Mouse (Mus musculus) megakaryocyte, embryonic 14.5 days (primary cell): ENCODE results near the gene Wipi1. TPM values are rescaled to one million over a fixed set of nuclear protein-coding genes. Genes with fewer than 3 reads are reported as not detected.
"Not testable (repeated sequence)": the region's sequence is repeated elsewhere in the genome, so short reads cannot be mapped to it uniquely, and the experiment has no call there.

ENCODE experiments used
- H3K27me3 ChIP-seq: replicated peaks from 2 replicates; pipeline ENCODE3; 2012; ENCODE audit warnings: inconsistent platforms
- H3K36me3 ChIP-seq: replicated peaks from 2 replicates; pipeline ENCODE3; 2012; ENCODE audit warnings: low read length, inconsistent platforms, mixed read lengths
- H3K4me1 ChIP-seq: 2 replicates; pipeline ENCODE4 v1.6.1; 2012; ENCODE audit warnings: inconsistent platforms
- H3K4me3 ChIP-seq: replicated peaks from 2 replicates; pipeline ENCODE3; 2012; ENCODE audit warnings: moderate library complexity, mild to moderate bottlenecking, inconsistent platforms
- H3K9me3 ChIP-seq: 2 replicates; pipeline ENCODE4 v1.6.1; 2012; ENCODE audit warnings: inconsistent platforms
- FLI1 ChIP-seq: IDR thresholded peaks from 2 replicates; pipeline ENCODE4 v1.6.1; 2012; ENCODE audit warnings: low read length, inconsistent platforms, mixed read lengths
- GATA1 ChIP-seq: IDR thresholded peaks from 3 replicates; pipeline ENCODE4 v1.6.1; 2012; ENCODE audit warnings: mixed read lengths, low read length, inconsistent platforms, borderline replicate concordance
- polyA plus RNA-seq: library from polyadenylated mRNA; stranded (reverse); fragments of >175 nt; gene quantifications from 2 replicates; pipeline ENCODE4 v1.2.3, GENCODE M21; 2012; ENCODE audit warnings: low replicate concordance; ENCODE audit not compliant: insufficient read depth

Wipi1 gene
- polyA plus RNA-seq, result 21.3 and 44.1 TPM in 2 replicates

DNA sequence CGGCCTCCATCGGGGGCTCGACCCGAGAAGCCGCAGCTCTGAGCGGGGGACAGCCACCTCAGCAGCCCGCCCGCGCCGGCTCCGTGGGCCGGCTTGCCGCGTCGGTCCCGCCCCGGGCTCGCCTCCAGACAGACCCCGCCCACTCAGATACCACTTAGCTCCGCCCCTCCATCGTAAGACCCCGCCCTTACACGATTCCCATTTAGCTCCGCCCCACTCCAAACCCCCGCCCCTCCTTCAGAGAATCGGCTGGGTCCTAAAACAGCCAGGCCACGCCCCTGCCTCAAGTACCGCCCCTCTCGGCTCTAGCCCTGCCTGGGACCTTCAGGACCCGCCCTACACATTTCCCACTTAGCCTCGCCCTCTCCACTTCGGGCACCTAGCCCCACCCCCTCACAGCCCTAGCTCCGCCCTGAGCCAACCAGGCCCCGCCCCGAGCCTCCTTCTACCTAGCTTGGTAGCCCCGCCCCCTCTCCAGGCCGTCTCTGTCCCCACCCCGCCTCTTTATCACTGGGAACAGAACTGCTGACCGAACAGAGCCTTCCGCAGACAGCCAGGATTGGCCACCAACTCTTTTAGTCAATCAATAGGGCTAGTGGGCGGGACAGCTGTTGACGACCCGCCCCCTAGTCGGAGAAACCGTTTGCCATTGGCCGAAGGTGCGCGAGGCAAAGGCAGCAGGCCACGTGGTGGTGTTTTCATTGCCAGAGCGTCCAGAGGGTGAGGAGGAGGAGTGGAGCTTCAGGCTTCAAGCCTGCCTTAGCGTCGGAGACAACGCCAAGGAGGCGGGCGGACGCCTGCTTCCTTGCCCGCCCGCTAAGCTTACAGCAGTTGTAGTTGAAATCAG is at the start of gene Wipi1:
Wipi1 (minus strand) TSS at position 665 of the 847 bp plus-strand sequence.
- Histone ChIP-seq H3K9me3 (no peaks in the 10 kb centered on the region), H3K4me3 (peak within 1 kb of the TSS; percentile 100), H3K27me3 (no peaks in the 10 kb centered on the region), H3K36me3 (peaks cover 11% of the 10 kb centered on the region), H3K4me1 (peaks cover 70% of the 10 kb centered on the region)
- TF ChIP-seq FLI1, result no peak

DNA sequence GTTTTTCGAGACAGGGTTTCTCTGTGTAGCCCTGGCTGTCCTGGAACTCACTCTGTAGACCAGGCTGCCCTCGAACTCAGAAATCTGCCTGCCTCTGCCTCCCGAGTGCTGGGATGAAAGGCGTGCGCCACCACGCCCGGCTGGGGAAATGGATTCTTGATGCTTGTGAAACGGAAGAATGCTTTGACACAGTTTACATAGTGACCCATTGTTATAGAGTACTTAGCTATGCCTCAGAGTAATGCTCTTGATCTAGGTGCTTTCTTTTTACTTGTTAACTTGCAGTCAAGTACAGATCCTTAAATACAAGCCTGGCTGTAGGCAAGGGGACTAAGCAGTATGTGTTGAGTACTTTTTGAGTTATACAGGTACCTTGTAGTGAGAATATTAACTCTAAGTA is 48.8 kb upstream of the Wipi1 start:
- not testable (repeated sequence) for H3K9me3 ChIP-seq, H3K4me3 ChIP-seq, H3K27me3 ChIP-seq
- Histone ChIP-seq H3K4me1 (peaks cover 36% of the 10 kb centered on the region), H3K36me3 (peaks cover 89% of the 10 kb centered on the region)

DNA sequence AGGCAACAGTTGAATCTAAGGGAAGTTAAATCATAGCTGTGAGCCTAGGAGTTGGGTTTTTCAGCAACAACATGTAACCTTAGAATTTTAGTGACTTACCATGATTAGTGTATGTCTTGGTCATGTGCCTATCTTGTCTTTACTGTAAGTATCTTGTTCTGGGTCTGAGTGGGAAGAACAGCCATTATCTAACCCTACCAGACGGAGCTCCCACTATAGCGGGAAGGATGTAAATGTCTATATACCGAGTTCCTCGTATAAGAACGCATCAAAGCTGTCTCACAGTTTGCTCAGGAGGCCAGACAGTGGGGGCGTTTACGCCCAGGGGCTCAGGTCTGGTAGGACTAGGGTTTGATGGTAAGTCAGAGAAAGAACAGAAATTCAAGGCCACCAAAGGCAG is 44.5 kb upstream of the Wipi1 start:
- peaks cover 64% of the 10 kb centered on the region for H3K4me1 ChIP-seq
- H3K4me3 ChIP-seq, result peak overlapping the region; percentile 80
- H3K27me3 ChIP-seq, result no peaks in the 10 kb centered on the region
- H3K9me3 ChIP-seq, result no peaks in the 10 kb centered on the region
- peaks cover 79% of the 10 kb centered on the region for H3K36me3 ChIP-seq
- TF ChIP-seq FLI1, result no peak
- no peak for TF ChIP-seq GATA1

DNA sequence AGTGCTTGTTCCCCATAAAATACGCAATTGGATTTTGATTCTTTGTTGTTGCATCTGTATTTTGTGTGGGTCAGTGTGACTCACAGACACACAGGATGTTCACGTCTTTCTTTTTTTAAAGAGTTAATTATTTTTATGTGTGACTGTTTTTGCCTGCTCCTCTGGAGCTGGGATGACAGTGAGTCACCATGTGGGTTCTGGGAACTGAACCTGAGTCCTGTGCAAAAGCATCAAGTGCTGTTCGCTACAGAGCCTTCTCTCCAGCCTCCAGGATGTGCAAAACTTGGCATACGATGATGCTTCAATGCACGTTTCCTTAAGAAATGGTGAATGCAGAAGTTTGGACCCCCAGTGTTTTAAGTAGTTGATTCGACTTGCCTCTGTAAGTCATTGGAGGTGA is 42.8 kb upstream of the Wipi1 start:
- peak overlapping the region; percentile 46 for H3K4me3 ChIP-seq
- no peaks in the 10 kb centered on the region for H3K9me3 ChIP-seq
- peaks cover 64% of the 10 kb centered on the region for H3K4me1 ChIP-seq
- TF ChIP-seq FLI1, result no peak
- TF ChIP-seq GATA1, result no peak
- no peaks in the 10 kb centered on the region for H3K27me3 ChIP-seq
- peaks cover 63% of the 10 kb centered on the region for H3K36me3 ChIP-seq

DNA sequence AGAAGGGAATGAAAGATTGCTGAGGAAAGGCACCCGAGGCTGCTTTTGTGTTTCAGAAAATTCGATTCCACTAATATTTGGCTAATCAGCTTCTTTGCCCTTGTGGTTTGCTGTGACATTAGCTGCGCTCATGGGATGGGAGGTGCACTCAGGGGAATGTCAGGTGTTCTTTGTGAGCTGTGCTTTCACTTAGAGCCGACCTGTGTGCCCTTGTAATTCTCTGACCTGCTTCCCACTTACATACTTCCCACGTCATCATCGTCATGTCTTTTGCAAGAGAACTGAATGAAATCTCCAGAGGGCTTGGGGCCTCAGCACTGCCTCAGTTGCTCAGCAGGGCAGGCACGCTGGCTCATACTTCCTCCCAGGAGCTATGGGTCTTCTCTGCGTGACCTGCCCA is 41.4 kb upstream of the Wipi1 start:
- Histone ChIP-seq H3K9me3 (no peaks in the 10 kb centered on the region), H3K4me1 (peaks cover 74% of the 10 kb centered on the region), H3K4me3 (peak overlapping the region; percentile 98), H3K27me3 (no peaks in the 10 kb centered on the region), H3K36me3 (peaks cover 53% of the 10 kb centered on the region)
- TF ChIP-seq FLI1 (no peak), GATA1 (no peak)

DNA sequence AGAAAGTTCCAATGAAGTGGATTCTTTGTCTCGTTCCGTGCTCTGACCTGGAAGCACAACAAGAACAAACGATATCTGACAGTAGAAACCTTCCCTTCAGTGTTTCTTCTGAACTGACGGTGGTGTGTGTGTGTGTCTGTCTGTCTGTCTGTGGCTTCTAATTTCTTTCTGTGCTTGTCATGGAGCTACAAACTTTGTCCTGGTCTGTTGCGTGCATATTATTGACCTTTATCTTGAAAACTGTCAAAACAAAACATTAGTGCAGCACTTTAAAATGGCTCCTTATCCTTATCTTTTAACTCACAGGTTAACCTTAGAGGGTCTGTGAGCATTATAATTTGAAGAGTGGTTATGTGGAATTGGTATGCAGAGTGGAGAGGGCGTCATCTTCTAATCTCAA is 40.7 kb upstream of the Wipi1 start:
- Histone ChIP-seq H3K9me3 (no peaks in the 10 kb centered on the region), H3K4me3 (peak overlapping the region; percentile 98), H3K36me3 (peaks cover 53% of the 10 kb centered on the region), H3K27me3 (no peaks in the 10 kb centered on the region), H3K4me1 (peaks cover 75% of the 10 kb centered on the region)
- TF ChIP-seq FLI1, result no peak
- TF ChIP-seq GATA1, result no peak

DNA sequence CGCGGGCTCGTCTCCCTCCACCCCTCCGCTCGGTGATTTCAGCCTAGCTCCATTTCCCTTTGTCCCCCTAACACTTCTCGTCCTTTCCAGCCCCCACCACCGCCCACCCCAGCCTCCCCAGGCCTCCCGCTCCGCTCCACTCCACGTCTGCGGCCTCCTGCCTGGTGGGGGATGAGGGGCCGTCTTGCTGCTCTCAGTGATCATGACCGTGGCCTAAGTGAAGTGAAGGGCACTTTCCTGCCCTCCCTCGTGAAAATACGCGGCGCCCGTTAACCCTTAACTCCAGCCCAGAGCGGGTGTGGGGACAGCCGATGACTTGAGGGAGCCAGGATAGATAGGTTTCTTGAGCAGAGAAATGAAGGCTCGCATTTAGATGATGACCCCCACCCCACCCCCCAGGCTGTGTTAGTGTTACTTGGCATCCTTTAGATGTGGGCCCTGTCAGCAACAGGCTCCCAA is 39.8 kb upstream of the Wipi1 start:
- Histone ChIP-seq H3K36me3 (peaks cover 44% of the 10 kb centered on the region), H3K4me3 (peak overlapping the region; percentile 98), H3K4me1 (peaks cover 67% of the 10 kb centered on the region), H3K9me3 (no peaks in the 10 kb centered on the region), H3K27me3 (no peaks in the 10 kb centered on the region)
- TF ChIP-seq GATA1 (no peak), FLI1 (no peak)

DNA sequence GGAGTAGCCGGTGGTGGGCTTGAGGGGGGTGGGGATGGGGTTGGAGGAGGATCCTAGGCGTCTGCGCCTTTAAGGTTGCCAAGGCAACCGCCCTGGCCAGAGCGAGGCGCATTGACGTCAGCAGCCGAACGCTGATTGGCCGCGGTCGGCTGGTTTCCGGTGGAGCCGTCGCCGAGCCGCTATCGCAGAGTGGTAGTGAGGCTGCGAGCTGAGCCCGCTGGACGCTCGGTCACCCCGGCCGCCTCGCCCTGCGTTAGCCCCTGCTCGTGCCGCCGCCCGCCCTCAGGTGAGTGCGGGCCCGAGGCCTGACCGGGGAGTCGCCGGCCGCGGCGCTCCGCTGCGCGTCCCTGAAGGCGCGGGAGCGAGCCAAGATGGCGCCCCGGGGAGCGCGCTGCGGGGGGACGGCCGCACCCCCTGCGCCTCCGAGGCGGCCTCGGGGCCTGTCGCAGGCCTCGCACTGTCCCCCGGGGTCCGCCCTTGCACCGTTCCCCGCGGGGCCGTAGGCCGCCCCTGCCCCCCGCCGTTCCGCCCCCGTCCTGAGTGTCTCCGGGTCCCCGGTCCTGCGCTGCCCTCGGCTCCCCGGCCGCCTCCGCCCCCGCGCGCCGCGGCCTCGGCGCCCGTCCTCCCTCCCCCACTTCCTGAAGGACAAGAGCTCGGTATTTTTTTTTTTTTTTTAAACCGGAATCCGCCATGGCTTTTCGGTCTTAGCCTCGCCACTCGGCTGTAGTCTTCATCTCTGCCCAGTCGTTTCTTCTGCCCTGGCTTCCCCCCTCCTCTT is 39.2 kb upstream of the Wipi1 start:
- Histone ChIP-seq H3K4me1 (peaks cover 61% of the 10 kb centered on the region), H3K27me3 (no peaks in the 10 kb centered on the region), H3K36me3 (peaks cover 37% of the 10 kb centered on the region), H3K9me3 (no peaks in the 10 kb centered on the region), H3K4me3 (peak overlapping the region; percentile 98)
- TF ChIP-seq GATA1 (no peak), FLI1 (peak; percentile 41; the same call in 1 of the 2 replicates)

DNA sequence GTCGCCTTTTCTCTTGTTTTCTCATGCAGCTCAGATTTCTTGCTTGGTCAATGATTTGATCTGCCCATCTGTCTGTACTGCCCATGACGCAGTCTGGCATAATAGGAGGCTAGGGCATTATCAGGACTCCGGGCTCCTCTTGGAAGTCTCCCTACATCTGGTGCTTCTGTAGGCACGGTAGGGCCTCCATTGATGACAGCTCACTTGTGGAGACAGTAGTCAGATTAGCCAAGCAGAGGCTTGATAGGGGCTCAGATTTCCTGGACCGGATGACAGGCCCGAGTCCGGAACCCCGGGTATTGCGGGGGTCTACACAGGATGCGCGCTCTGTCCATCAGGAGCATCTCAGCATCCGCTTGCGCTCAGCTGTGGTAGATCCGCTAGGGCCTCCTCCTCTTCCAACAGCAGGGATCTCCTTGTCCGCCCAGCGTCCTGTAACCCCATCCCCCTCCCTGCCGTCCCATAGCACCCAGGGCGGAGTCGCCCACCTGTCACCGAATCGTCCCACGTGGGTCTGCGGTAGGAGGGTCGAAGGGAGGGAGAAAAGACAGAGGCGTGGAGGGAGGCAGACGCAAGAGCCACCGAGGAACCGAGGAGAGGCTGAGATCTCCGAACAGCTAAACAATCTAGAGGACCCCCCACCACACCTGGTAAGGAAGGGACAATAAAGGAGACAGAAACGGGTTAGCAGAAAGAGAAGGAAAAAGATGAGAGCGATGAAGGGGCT is 38.4 kb upstream of the Wipi1 start:
- no peak for TF ChIP-seq GATA1
- TF ChIP-seq FLI1, result no peak
- peaks cover 1% of the 10 kb centered on the region for H3K27me3 ChIP-seq
- peaks cover 29% of the 10 kb centered on the region for H3K36me3 ChIP-seq
- H3K9me3 ChIP-seq, result no peaks in the 10 kb centered on the region
- peak overlapping the region; percentile 98 for H3K4me3 ChIP-seq
- peaks cover 52% of the 10 kb centered on the region for H3K4me1 ChIP-seq
